Mouse (Mus musculus) heart, adult 9 months (tissue): ENCODE measurements around the gene Iffo2.

Source experiments
- DNase-seq, 2 experiments: peaks; one replicate each; pipeline ENCODE4 v3.0.0; 2022; ENCODE audit warnings: low spot score in 2 of 2

The Iffo2 gene

DNA sequence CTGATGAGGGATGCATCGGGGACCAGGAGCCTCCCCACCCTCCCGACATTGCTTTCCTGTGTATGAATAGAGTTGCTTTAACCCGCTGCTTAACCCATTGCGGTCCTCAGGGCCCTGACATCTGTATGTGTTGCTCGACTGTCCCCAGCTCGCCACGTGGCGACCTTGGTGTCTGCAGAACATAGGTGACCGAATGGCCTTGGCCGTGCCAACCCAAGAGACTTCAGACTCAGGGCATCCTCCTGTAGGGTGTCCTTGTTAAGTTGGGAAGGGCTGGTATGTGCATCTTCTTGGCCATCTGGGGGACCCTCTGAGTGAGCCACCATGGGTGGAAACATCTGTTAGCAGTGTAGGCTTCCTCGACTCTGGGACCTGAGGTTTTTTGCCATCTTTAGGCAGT lies 74.9 kb downstream of the Iffo2 start:
- no peak for DNase-seq

GRCm38 (mm10) chr4:139606732-139607131 lies 76.4 kb downstream of the Iffo2 start:
- DNase-seq = no peak

DNA sequence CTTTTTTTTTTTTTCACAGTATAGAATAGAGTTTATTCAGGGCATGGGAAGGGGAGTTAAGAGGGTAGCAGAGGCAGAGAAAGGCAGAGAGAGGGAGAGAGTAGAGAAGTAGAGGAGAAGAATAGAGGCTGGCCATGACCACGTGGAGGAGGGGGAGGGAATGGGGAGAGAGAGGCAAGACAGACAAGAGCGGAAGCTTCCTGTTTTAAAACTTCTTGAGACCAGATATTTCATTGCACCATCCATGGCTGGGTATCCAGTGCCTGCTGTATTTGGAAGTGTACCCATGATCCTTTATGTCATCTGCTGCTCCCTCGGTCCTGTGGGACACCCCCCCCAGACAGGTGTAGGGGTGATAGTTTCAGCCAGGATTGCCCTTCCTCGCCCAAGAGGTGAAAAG lies 78.6 kb downstream of the Iffo2 start:
- DNase-seq = no peak

- no peak for DNase-seq
These were observed 80.6 kb downstream of the Iffo2 start for GRCm38 (mm10) chr4:139610954-139611353.

GRCm38 (mm10) chr4:139611542-139611953 lies 81.2 kb downstream of the Iffo2 start:
- DNase-seq = peak; percentile 86 to 88

GRCm38 (mm10) chr4:139614524-139615260 lies 84.3 kb downstream of the Iffo2 start:
- DNase-seq = no peak

DNA sequence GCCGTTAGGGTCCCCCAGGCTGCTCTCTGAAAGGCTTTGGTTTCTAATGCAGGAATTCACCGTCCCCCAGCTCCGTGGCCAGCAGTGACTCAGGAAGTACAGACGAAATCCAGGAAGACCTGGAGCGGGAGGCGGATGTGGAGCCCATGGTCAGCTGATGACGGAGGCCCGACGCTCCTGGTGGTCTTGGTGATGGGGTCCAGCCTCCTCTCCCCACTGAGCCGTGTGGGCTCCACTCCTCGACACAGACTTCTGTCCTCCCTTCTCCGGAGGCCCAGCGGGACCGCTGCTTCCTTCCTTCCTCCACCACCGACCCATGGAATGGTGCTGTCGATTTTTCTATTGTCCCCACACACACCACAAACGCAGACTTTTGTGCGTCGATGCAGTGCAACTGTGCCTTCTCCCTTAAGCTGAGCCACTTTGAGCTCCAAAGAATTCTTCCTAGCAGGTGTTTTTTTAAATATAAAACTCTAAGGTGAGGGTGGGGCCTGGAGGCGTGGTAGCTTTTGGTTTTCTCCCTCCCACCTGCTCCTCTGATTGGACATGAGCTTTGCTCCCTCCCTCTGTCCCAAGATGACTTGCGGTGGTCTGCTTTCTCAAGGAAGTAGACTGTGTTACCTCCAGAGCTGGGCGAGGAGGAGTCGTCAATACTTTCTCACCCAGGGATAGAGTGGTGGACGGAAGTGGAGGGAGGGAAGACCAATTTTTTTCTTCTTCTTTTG lies 86.1 kb downstream of the Iffo2 start:
- DNase-seq = peak; percentile 44 to 77

DNA sequence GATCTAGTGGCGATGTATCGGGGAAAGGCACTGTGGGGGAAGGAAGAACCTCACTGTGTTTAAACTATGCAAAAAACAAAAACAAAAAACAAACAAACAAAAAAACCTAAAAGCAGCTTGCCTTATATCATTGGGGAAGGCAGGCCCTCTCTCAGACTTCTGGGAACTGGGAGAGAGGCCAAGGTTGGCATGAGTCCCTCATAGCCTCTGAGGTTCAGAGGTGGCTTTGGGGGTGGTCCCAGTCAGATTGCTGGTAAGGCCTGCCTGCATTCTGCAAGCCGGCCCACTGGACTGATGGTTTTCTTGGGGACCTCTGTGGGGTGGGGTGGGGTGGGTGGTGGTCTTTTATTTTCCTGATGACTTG lies 86.6 kb downstream of the Iffo2 start:
- no peak for DNase-seq

DNA sequence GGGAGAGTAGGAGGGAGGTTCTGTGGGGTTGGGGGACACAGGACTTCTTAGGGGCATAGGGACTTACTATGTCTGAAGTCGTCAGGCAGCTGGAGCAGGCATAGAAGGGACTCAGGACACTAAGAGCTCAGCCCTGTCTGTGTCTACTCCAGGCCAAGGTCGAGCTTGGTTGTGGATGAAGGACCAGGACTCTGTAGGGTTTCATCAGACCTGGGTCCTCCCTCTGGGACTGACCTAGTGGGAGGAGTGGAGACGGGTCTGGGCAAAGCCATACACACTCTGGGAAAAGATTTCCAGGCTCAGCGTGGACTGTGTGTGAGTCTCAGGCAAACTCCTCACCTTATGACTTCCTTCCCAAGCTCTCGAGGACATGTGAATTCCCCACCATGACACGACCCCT lies 89.4 kb downstream of the Iffo2 start:
- DNase-seq = no peak

GRCm38 (mm10) chr4:139622373-139623282 lies 92.3 kb downstream of the Iffo2 start, which contains the start of gene Aldh4a1:
Aldh4a1 (plus strand) TSS chr4:139622866.
- DNase-seq = peak; percentile 94 to 95

- DNase-seq = no peak
These were observed 93.2 kb downstream of the Iffo2 start for GRCm38 (mm10) chr4:139623434-139624115.

- no peak for DNase-seq
These were observed 93.8 kb downstream of the Iffo2 start for GRCm38 (mm10) chr4:139624116-139624489.

- DNase-seq = no peak
These were observed 94.4 kb downstream of the Iffo2 start for GRCm38 (mm10) chr4:139624706-139625105.

DNA sequence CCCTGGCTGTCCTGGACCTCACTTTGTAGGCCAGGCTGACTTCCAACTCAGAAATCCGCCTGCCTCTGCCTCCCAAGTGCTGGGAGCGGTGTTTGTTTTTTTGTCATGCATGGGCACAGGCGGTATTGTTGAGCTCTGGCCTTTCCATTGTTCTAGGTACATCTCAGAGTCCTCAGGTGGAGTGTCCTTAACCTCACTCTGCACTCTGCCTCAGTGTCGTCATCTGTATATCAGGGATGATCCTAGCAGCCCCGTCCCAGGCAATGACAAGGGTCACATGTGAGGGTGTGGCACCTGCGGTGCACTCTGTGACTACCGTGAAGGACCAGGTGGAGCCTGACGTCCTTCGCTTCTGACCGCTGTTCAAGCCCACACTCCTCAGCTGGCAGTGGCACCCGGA lies 97.0 kb downstream of the Iffo2 start:
- no peak for DNase-seq

GRCm38 (mm10) chr4:139630171-139630570 lies 99.8 kb downstream of the Iffo2 start:
- DNase-seq = no peak

DNA sequence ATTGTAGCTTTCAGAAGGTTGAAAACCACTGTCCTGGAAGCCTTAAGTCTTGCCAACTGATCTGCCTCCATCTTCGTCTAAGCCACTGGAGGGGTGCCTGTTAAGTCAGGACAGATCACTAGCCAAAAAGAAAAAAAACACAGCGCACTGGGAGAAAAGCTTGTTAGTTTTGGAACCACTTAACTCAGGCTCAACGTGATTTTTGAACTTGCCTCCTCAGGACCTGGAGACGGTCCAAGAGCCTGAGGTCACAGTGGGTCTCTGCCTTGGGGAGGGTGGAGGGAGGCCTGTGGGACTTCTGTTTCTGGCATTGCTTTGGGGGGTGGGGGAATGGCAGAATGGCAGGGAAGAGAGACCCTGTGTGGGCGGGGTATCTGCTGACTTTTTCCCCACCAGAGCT lies 100.8 kb downstream of the Iffo2 start:
- DNase-seq = no peak

DNA sequence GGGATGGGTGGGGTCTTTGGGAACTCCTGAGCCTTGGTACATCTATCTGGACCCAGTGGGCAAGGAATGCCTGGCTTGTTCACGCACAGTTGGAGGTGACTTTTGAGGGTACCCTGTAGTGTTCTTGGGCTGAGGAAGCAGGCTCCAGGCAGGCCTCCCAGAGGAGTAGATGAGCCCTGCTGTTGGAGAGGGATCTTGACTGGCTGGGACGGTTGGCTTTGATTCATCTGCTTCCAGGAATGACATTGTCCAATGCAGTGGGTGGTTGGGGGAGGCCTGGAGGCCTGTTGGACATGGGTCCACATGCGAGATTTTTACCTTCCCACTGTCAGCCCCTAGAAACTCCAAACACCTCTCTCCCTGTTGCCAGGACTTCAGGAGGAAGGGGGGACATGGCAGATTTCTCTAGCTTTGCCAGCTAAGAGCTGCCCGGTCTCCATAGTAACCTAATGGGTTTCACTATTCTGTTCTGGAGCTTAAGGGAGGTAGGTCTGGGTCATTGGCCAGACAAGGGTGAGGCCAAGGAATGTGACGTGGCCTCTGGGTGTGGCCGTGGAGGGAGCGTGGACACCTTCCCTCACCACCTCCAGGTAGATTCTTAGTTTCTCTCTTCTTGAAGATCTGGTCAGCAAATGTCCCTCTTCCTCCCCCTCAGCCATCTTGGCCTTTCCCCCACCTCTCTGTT lies 101.4 kb downstream of the Iffo2 start:
- no peak for DNase-seq

- DNase-seq = no peak
These were observed 101.9 kb downstream of the Iffo2 start for GRCm38 (mm10) chr4:139632254-139632580.

DNA sequence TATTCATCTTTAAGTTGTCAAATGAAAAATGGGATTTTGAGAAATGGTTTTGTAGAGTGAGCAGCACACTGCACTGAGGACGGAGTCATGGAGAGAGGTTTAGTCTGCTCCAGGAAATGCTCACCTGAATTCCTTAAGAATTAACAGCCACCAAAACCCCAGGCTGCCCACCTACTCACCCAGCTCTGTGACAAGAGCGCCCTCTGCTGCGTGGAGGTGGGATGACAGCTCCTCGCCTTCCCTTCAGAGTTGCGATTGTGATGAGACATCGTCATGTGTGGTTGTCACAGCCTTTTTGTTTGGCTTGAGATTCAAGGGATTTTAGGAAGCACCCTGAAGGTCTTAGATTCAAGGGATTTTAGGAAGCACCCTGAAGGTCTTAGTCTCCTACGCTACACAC lies 106.0 kb downstream of the Iffo2 start:
- peak in 1 of 2 experiments; percentile 34 for DNase-seq

DNA sequence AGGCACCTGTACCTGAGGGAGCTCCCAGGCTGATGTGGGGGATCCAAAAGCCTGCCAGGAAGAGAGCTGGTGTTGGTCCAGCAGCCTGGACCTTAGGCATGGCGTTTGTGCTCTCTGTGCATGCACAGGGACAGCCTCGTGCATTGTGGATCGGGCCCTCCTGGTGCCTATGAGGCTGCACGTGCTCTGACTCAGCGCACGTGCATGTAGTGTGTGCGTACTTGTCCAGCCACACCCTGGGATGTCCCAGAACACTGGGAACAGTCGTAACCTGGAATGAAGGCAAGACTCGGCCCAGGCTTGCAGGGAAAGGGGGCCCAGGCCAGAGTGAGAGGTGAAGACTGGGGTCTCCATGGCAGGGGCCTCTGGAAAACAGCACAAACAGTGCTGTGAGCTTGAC lies 107.5 kb downstream of the Iffo2 start:
- no peak for DNase-seq

DNA sequence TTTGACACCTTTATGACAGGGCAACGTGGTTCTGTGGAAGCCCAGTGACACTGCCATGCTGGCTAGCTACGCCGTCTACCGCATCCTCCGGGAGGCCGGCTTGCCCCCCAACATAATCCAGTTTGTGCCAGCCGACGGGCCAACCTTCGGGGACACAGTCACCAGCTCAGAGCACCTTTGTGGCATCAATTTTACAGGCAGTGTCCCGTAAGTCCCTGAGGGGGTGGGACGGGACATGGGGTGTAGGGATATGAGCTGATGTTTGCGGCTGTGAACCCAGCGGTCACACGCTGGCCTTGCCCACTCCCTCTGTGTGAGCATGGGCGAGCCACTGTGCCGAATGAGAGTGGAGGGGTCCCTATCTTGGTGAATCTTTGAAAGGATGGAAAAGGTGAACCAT lies 108.0 kb downstream of the Iffo2 start:
- DNase-seq = no peak
